Mouse (Mus musculus) heart, adult 2 months (tissue): Measurements from ENCODE around the gene Olfr323.

Experiments used
- CTCF ChIP-seq: fragments of 200-600 bp; IDR thresholded peaks from 2 replicates; pipeline ENCODE4 v1.8.1; 2022; ENCODE audit warnings: antibody characterized with exemption, mild to moderate bottlenecking, moderate library complexity
- EP300 ChIP-seq: fragments of 200-500 bp; IDR thresholded peaks from 2 replicates; pipeline ENCODE4 v1.6.1; 2011; ENCODE audit warnings: low read depth, low read length, control low read depth; ENCODE audit not compliant: insufficient read depth

GRCm38 (mm10) chr11:58578636-58579035 lies 51.7 kb downstream of the Olfr323 start:
- TF ChIP-seq EP300 = no peak
- TF ChIP-seq CTCF = no peak
